Mouse (Mus musculus) midbrain, embryonic 16.5 days (tissue): ENCODE data around the gene Cd200r3. TPM values are rescaled to one million over a fixed set of nuclear protein-coding genes. Genes with fewer than 3 reads are reported as not detected.

Experiments used
- ATAC-seq: fragments of 200-750 bp; cut with Nextera tagmentation; 2 replicates; pipeline ENCODE4 v1.8.0; 2017; ENCODE audit warnings: moderate TSS enrichment
- H3K27ac ChIP-seq: fragments of 300-500 bp; sonication (generic); 2 replicates; pipeline ENCODE4 v1.5.1; 2014; ENCODE audit warnings: mild to moderate bottlenecking, low read length, mixed read lengths
- H3K27me3 ChIP-seq: fragments of 300-500 bp; sonication (generic); 2 replicates; pipeline ENCODE4 v1.6.1; 2014; ENCODE audit warnings: low read depth, low read length, mixed read lengths; ENCODE audit not compliant: control insufficient read depth, insufficient read depth
- H3K36me3 ChIP-seq: fragments of 300-500 bp; sonication (generic); 2 replicates; pipeline ENCODE4 v1.6.1; 2014; ENCODE audit warnings: mild to moderate bottlenecking, low read length, moderate library complexity, mixed read lengths; ENCODE audit not compliant: control insufficient read depth, insufficient read depth
- H3K4me1 ChIP-seq: fragments of 300-500 bp; sonication (generic); 2 replicates; pipeline ENCODE4 v1.6.1; 2014; ENCODE audit warnings: mild to moderate bottlenecking, low read length, mixed read lengths; ENCODE audit not compliant: control insufficient read depth, insufficient read depth
- H3K4me2 ChIP-seq: fragments of 300-500 bp; sonication (generic); 2 replicates; pipeline ENCODE4 v1.6.1; 2014; ENCODE audit warnings: mild to moderate bottlenecking, low read length, mixed read lengths
- H3K4me3 ChIP-seq: fragments of 300-500 bp; sonication (generic); 2 replicates; pipeline ENCODE4 v1.5.1; 2014; ENCODE audit warnings: low read depth, mild to moderate bottlenecking, low read length, moderate library complexity, mixed read lengths
- H3K9ac ChIP-seq: fragments of 300-500 bp; sonication (generic); 2 replicates; pipeline ENCODE4 v1.6.1; 2014; ENCODE audit warnings: low read depth, low read length, mixed read lengths
- H3K9me3 ChIP-seq: fragments of 300-500 bp; sonication (generic); replicated peaks from 2 replicates; pipeline ENCODE4 v1.6.1; 2014; ENCODE audit warnings: mild to moderate bottlenecking, low read length, mixed read lengths; ENCODE audit not compliant: control insufficient read depth, poor library complexity, severe bottlenecking
- WGBS: fragments of 180-500 bp; shearing (Covaris S2); extraction: QIAGEN DNeasy Blood & Tissue Kit; methylation state at CpG from one replicate; pipeline ENCODE4 v1.1.7; 2014; 5-methylcytosine and 5-hydroxymethylcytosine counted together
- polyA plus RNA-seq: library from polyadenylated mRNA; unstranded; fragments of >200 nt; fragmentation: Nextera tagmentation; extraction: Ambion mirVana; gene quantifications from 2 replicates; pipeline ENCODE4 v1.2.1, GENCODE M21; 2015

Gene Cd200r3
- polyA plus RNA-seq, 1 experiment from 2014 or later, result not detected

GRCm38 (mm10) chr16:44968113-44968512, 24.6 kb downstream of the Cd200r3 start:
- H3K27ac ChIP-seq, result no peak overlapping the region

GRCm38 (mm10) chr16:44970925-44971324, 27.4 kb downstream of the Cd200r3 start:
- no peaks in the 10 kb centered on the region for H3K4me1 ChIP-seq
- 79% methylated on average over 4 of the region's 4 CpGs for WGBS
- H3K4me2 ChIP-seq, result no peak overlapping the region
- no peak for ATAC-seq
- no peaks in the 10 kb centered on the region for H3K9me3 ChIP-seq
- no peaks in the 10 kb centered on the region for H3K27me3 ChIP-seq
- H3K4me3 ChIP-seq, result no peak overlapping the region
- H3K36me3 ChIP-seq, result no peaks in the 10 kb centered on the region
- no peak overlapping the region for H3K9ac ChIP-seq
- H3K27ac ChIP-seq, result no peak overlapping the region

More at GRCm38 (mm10) chr16:44968113-44968512, 24.6 kb downstream of the Cd200r3 start:
- ATAC-seq, result no peak
- Histone ChIP-seq H3K4me3 (no peak overlapping the region), H3K9me3 (no peaks in the 10 kb centered on the region), H3K36me3 (no peaks in the 10 kb centered on the region), H3K9ac (no peak overlapping the region), H3K27me3 (no peaks in the 10 kb centered on the region), H3K4me2 (no peak overlapping the region), H3K4me1 (no peaks in the 10 kb centered on the region)
- 92% methylated on average over 3 of the region's 3 CpGs for WGBS

GRCm38 (mm10) chr16:44974042-44974441, 30.6 kb downstream of the Cd200r3 start:
- no peak for ATAC-seq
- H3K9me3 ChIP-seq, result no peaks in the 10 kb centered on the region

GRCm38 (mm10) chr16:44976081-44976480, 32.6 kb downstream of the Cd200r3 start:
- H3K9me3 ChIP-seq, result no peaks in the 10 kb centered on the region
- H3K9ac ChIP-seq, result no peak overlapping the region
- ATAC-seq, result no peak
- no peak overlapping the region for H3K27ac ChIP-seq
- H3K4me1 ChIP-seq, result no peaks in the 10 kb centered on the region
- no peaks in the 10 kb centered on the region for H3K36me3 ChIP-seq
- no peaks in the 10 kb centered on the region for H3K27me3 ChIP-seq
- no peak overlapping the region for H3K4me2 ChIP-seq
- no peak overlapping the region for H3K4me3 ChIP-seq

More at GRCm38 (mm10) chr16:44974042-44974441, 30.6 kb downstream of the Cd200r3 start:
- H3K36me3 ChIP-seq, result no peaks in the 10 kb centered on the region
- no peak overlapping the region for H3K4me3 ChIP-seq
- WGBS, result 76% methylated on average over 2 of the region's 2 CpGs
- H3K27me3 ChIP-seq, result no peaks in the 10 kb centered on the region
- no peak overlapping the region for H3K27ac ChIP-seq
- H3K4me1 ChIP-seq, result no peaks in the 10 kb centered on the region
- H3K9ac ChIP-seq, result no peak overlapping the region
- H3K4me2 ChIP-seq, result no peak overlapping the region

GRCm38 (mm10) chr16:44976892-44977633, 33.6 kb downstream of the Cd200r3 start:
- no peaks in the 10 kb centered on the region for H3K9me3 ChIP-seq
- no peak overlapping the region for H3K27ac ChIP-seq
- H3K4me2 ChIP-seq, result no peak overlapping the region
- no peak for ATAC-seq
- no peaks in the 10 kb centered on the region for H3K4me1 ChIP-seq
- WGBS, result 66% methylated on average over 6 of the region's 6 CpGs
- no peaks in the 10 kb centered on the region for H3K36me3 ChIP-seq
- H3K27me3 ChIP-seq, result no peaks in the 10 kb centered on the region
- H3K9ac ChIP-seq, result no peak overlapping the region
- H3K4me3 ChIP-seq, result no peak overlapping the region

GRCm38 (mm10) chr16:44978193-44978592, 34.7 kb downstream of the Cd200r3 start:
- no peak overlapping the region for H3K4me2 ChIP-seq
- no peaks in the 10 kb centered on the region for H3K4me1 ChIP-seq
- no peak for ATAC-seq
- H3K27me3 ChIP-seq, result no peaks in the 10 kb centered on the region
- H3K27ac ChIP-seq, result no peak overlapping the region
- H3K9ac ChIP-seq, result no peak overlapping the region
- H3K4me3 ChIP-seq, result no peak overlapping the region
- H3K9me3 ChIP-seq, result no peaks in the 10 kb centered on the region
- no peaks in the 10 kb centered on the region for H3K36me3 ChIP-seq
- 84% methylated on average over 2 of the region's 2 CpGs for WGBS

- WGBS, result 78% methylated on average over 3 of the region's 3 CpGs
- ATAC-seq, result no peak
- no peaks in the 10 kb centered on the region for H3K9me3 ChIP-seq
Observed at GRCm38 (mm10) chr16:44979355-44979896, 35.9 kb downstream of the Cd200r3 start.

GRCm38 (mm10) chr16:44982972-44983371, 39.5 kb downstream of the Cd200r3 start:
- no peaks in the 10 kb centered on the region for H3K36me3 ChIP-seq
- no peaks in the 10 kb centered on the region for H3K9me3 ChIP-seq
- no peak overlapping the region for H3K4me2 ChIP-seq
- no peaks in the 10 kb centered on the region for H3K4me1 ChIP-seq
- H3K27ac ChIP-seq, result no peak overlapping the region
- no peak overlapping the region for H3K9ac ChIP-seq
- H3K4me3 ChIP-seq, result no peak overlapping the region
- H3K27me3 ChIP-seq, result no peaks in the 10 kb centered on the region
- ATAC-seq, result no peak
- 83% methylated on average over 2 of the region's 2 CpGs for WGBS

More at GRCm38 (mm10) chr16:44979355-44979896, 35.9 kb downstream of the Cd200r3 start:
- no peak overlapping the region for H3K4me3 ChIP-seq
- H3K27ac ChIP-seq, result no peak overlapping the region
- no peak overlapping the region for H3K4me2 ChIP-seq
- no peak overlapping the region for H3K9ac ChIP-seq
- H3K27me3 ChIP-seq, result no peaks in the 10 kb centered on the region
- H3K4me1 ChIP-seq, result no peaks in the 10 kb centered on the region
- no peaks in the 10 kb centered on the region for H3K36me3 ChIP-seq

- Histone ChIP-seq H3K4me2 (no peak overlapping the region), H3K9me3 (no peaks in the 10 kb centered on the region), H3K4me3 (no peak overlapping the region), H3K27ac (no peak overlapping the region), H3K36me3 (no peaks in the 10 kb centered on the region), H3K27me3 (no peaks in the 10 kb centered on the region), H3K9ac (no peak overlapping the region), H3K4me1 (no peaks in the 10 kb centered on the region)
- WGBS, result 74% methylated on average over 3 of the region's 3 CpGs
- ATAC-seq, result no peak
Observed at GRCm38 (mm10) chr16:44983379-44984060, 40.0 kb downstream of the Cd200r3 start.
